Mouse (Mus musculus) right cerebral cortex, adult 18-20 months (tissue): ENCODE measurements around the gene Vsig2.

Experiments used
- DNase-seq: peaks from one replicate; pipeline ENCODE4 v3.0.0; 2022; ENCODE audit warnings: mixed read lengths

Gene Vsig2

GRCm38 (mm10) chr9:37539170-37540025, at the start of gene Vsig2:
TSS of gene Vsig2 (plus strand) at chr9:37539255.
- no peak for DNase-seq

GRCm38 (mm10) chr9:37489446-37490120, 49.5 kb upstream of the Vsig2 start:
- DNase-seq, result peak; percentile 38

- DNase-seq, result no peak
These were observed 43.3 kb upstream of the Vsig2 start for GRCm38 (mm10) chr9:37495761-37496160.

- no peak for DNase-seq
These were observed 42.7 kb upstream of the Vsig2 start for GRCm38 (mm10) chr9:37496325-37496724.

GRCm38 (mm10) chr9:37500201-37500600, 38.9 kb upstream of the Vsig2 start:
- DNase-seq, result no peak

- DNase-seq, result no peak
These were observed 37.9 kb upstream of the Vsig2 start for GRCm38 (mm10) chr9:37501170-37501569.

- no peak for DNase-seq
These were observed 34.7 kb upstream of the Vsig2 start for GRCm38 (mm10) chr9:37504348-37504747.

- no peak for DNase-seq
These were observed 33.0 kb upstream of the Vsig2 start for GRCm38 (mm10) chr9:37506023-37506422.

- DNase-seq, result no peak
These were observed 27.0 kb upstream of the Vsig2 start for GRCm38 (mm10) chr9:37512097-37512496.

- DNase-seq, result no peak
These were observed 24.6 kb upstream of the Vsig2 start for GRCm38 (mm10) chr9:37514456-37514855.

GRCm38 (mm10) chr9:37517467-37517866, 21.6 kb upstream of the Vsig2 start:
- no peak for DNase-seq

- DNase-seq, result no peak
These were observed 20.1 kb upstream of the Vsig2 start for GRCm38 (mm10) chr9:37518991-37519390.

GRCm38 (mm10) chr9:37519995-37520394, 19.1 kb upstream of the Vsig2 start:
- no peak for DNase-seq

GRCm38 (mm10) chr9:37525461-37525860, 13.6 kb upstream of the Vsig2 start:
- no peak for DNase-seq

- DNase-seq, result no peak
These were observed 12.3 kb upstream of the Vsig2 start for GRCm38 (mm10) chr9:37526443-37527395.

- no peak for DNase-seq
These were observed 11.4 kb upstream of the Vsig2 start, which contains the start of gene Esam for GRCm38 (mm10) chr9:37527396-37528224. TSS of gene Esam (plus strand) at chr9:37528078.

- no peak for DNase-seq
These were observed 10.7 kb upstream of the Vsig2 start for GRCm38 (mm10) chr9:37528225-37528970.

GRCm38 (mm10) chr9:37530031-37530887, 8.8 kb upstream of the Vsig2 start:
- DNase-seq, result no peak

- DNase-seq, result no peak
These were observed 8.0 kb upstream of the Vsig2 start for GRCm38 (mm10) chr9:37530888-37531705.
